Mouse (Mus musculus) neural tube, embryonic 12.5 days (tissue): ENCODE measurements around the gene Parp9. TPM values are rescaled to one million over a fixed set of nuclear protein-coding genes. Genes with fewer than 3 reads are reported as not detected.
A peak's percentile ranks its signal among the peaks of the same experiment; 100 is the strongest.
"Not testable (repeated sequence)": the region's sequence is repeated elsewhere in the genome, so short reads cannot be mapped to it uniquely, and the experiment has no call there.

Experiments used
- ATAC-seq: fragments of 200-750 bp; cut with Nextera tagmentation; 2 replicates; pipeline ENCODE4 v1.8.0; 2017; ENCODE audit warnings: low read depth, mild to moderate bottlenecking, moderate TSS enrichment, moderate library complexity; ENCODE audit not compliant: low FRiP score
- H3K27ac ChIP-seq: fragments of 300-500 bp; sonication (generic); 2 replicates; pipeline ENCODE4 v1.5.1; 2016
- H3K27me3 ChIP-seq: fragments of 300-500 bp; sonication (generic); replicated peaks from 2 replicates; pipeline ENCODE4 v1.6.1; 2016; ENCODE audit warnings: mild to moderate bottlenecking
- H3K36me3 ChIP-seq: fragments of 300-500 bp; sonication (generic); 2 replicates; pipeline ENCODE4 v1.6.1; 2016; ENCODE audit warnings: mild to moderate bottlenecking
- H3K4me1 ChIP-seq: fragments of 300-500 bp; sonication (generic); 2 replicates; pipeline ENCODE4 v1.6.1; 2016
- H3K4me2 ChIP-seq: fragments of 300-500 bp; sonication (generic); replicated peaks from 2 replicates; pipeline ENCODE4 v1.6.1; 2016; ENCODE audit warnings: mild to moderate bottlenecking
- H3K4me3 ChIP-seq: fragments of 300-500 bp; sonication (generic); 2 replicates; pipeline ENCODE4 v1.5.1; 2016
- H3K9ac ChIP-seq: fragments of 300-500 bp; sonication (generic); 2 replicates; pipeline ENCODE4 v1.6.1; 2016; ENCODE audit warnings: mild to moderate bottlenecking
- H3K9me3 ChIP-seq: fragments of 300-500 bp; sonication (generic); 2 replicates; pipeline ENCODE4 v1.6.1; 2016; ENCODE audit warnings: mild to moderate bottlenecking
- WGBS: fragments of 180-500 bp; shearing (Covaris S2); methylation state at CpG from one replicate; pipeline ENCODE4 v1.1.7; 2016; 5-methylcytosine and 5-hydroxymethylcytosine counted together
- polyA plus RNA-seq: library from polyadenylated mRNA; unstranded; fragments of >200 nt; fragmentation: Nextera tagmentation; extraction: Ambion mirVana; gene quantifications from 2 replicates; pipeline ENCODE4 v1.2.1, GENCODE M21; 2016

The Parp9 gene
- polyA plus RNA-seq, 1 experiment from 2014 or later, result 2.3 TPM

DNA sequence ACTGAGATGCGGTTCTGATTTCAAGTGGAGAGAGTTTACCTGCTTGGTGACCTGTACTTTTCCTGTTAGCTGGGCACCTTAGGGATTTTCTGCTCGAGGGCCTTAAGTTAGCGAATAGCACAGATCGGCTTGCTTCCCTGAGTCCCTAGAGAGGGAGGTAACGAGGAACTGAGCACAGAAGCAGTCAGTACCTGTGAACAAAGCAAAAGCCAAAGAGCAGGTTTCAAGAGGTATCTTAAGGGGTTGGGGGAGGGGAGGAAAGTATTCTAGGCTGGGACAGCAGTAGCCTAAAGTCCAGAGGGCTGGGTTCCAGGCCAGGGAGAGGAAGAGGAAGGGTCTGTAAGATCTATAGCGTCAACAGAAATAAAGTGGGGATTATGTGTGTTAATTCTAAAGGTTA is 991 bp downstream of the Parp9 start:
- H3K36me3 ChIP-seq, result no peaks in the 10 kb centered on the region
- peak overlapping the region; percentile 90 for H3K4me2 ChIP-seq
- 0 out of 2 replicates have a peak overlapping the region, but pooled peaks have one; percentile 60 for H3K9ac ChIP-seq
- H3K27me3 ChIP-seq, result peaks cover 4% of the 10 kb centered on the region; the same call in 1 of the 2 replicates
- H3K9me3 ChIP-seq, result no peaks in the 10 kb centered on the region
- 0 out of 2 replicates have a peak, but pooled peaks cover 3% of the 10 kb centered on the region for H3K4me1 ChIP-seq
- 9% methylated on average over 6 of the region's 6 CpGs for WGBS
- no peak overlapping the region for H3K27ac ChIP-seq
- ATAC-seq, result no peak
- peak overlapping the region; percentile 53 for H3K4me3 ChIP-seq

- Histone ChIP-seq H3K36me3 (no peaks in the 10 kb centered on the region), H3K9ac (no peak overlapping the region), H3K4me1 (0 out of 2 replicates have a peak, but pooled peaks cover 3% of the 10 kb centered on the region), H3K9me3 (no peaks in the 10 kb centered on the region), H3K27me3 (peaks cover 4% of the 10 kb centered on the region; the same call in 1 of the 2 replicates), H3K4me2 (peak overlapping the region; percentile 90), H3K27ac (no peak overlapping the region), H3K4me3 (0 out of 2 replicates have a peak overlapping the region, but pooled peaks have one; percentile 53)
- 17% methylated on average over 9 of the region's 9 CpGs for WGBS
- ATAC-seq, result peak; percentile 50; the same call in 1 of the 2 replicates
Observed at GRCm38 (mm10) chr16:35939690-35940089, 1.4 kb downstream of the Parp9 start.

- H3K4me3 ChIP-seq, result no peak overlapping the region
- no peak overlapping the region for H3K4me2 ChIP-seq
- no peaks in the 10 kb centered on the region for H3K9me3 ChIP-seq
- no peak for ATAC-seq
- H3K27me3 ChIP-seq, result peaks cover 4% of the 10 kb centered on the region; the same call in 1 of the 2 replicates
- no peak overlapping the region for H3K9ac ChIP-seq
- 0 out of 2 replicates have a peak, but pooled peaks cover 3% of the 10 kb centered on the region for H3K4me1 ChIP-seq
- 84% methylated on average over 7 of the region's 7 CpGs for WGBS
- H3K36me3 ChIP-seq, result no peaks in the 10 kb centered on the region
- no peak overlapping the region for H3K27ac ChIP-seq
Observed at GRCm38 (mm10) chr16:35941382-35941781, 3.1 kb downstream of the Parp9 start.

GRCm38 (mm10) chr16:35949264-35949663 is 11.0 kb downstream of the Parp9 start:
- H3K27ac ChIP-seq, result no peak overlapping the region
- ATAC-seq, result no peak
- WGBS, result 88% methylated on average over 5 of the region's 5 CpGs

DNA sequence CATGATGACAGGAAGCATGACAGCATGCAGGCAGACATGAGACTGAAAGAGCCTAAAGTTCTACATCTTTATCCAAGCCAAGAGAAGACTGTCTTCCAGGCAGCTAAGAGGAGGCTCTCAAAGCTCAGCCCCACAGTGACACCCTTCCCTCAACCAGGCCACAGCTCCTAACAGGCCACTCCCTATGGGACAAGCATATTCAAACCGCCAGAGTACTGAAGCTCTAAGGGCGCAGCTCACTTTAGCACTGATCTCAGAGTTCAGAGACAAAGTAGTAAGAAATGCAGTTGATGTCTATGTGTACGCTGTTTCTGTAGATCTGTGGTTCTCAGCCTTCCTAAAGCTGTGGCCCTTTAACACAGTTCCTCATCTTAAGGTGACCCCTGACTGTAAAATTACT is 12.9 kb downstream of the Parp9 start:
- Histone ChIP-seq H3K36me3 (no peaks in the 10 kb centered on the region), H3K4me3 (no peak overlapping the region), H3K4me1 (no peaks in the 10 kb centered on the region), H3K27ac (no peak overlapping the region), H3K9me3 (no peaks in the 10 kb centered on the region), H3K27me3 (no peaks in the 10 kb centered on the region), H3K4me2 (no peak overlapping the region), H3K9ac (no peak overlapping the region)
- ATAC-seq, result no peak
- WGBS, result 88% methylated on average over 3 of the region's 3 CpGs

More at GRCm38 (mm10) chr16:35949264-35949663, 11.0 kb downstream of the Parp9 start:
- H3K36me3 ChIP-seq, result no peaks in the 10 kb centered on the region
- no peak overlapping the region for H3K4me3 ChIP-seq
- H3K4me2 ChIP-seq, result no peak overlapping the region
- H3K9me3 ChIP-seq, result no peaks in the 10 kb centered on the region
- no peaks in the 10 kb centered on the region for H3K4me1 ChIP-seq
- H3K9ac ChIP-seq, result no peak overlapping the region
- H3K27me3 ChIP-seq, result no peaks in the 10 kb centered on the region

GRCm38 (mm10) chr16:35952628-35953130 is 14.4 kb downstream of the Parp9 start:
- Histone ChIP-seq H3K36me3 (no peaks in the 10 kb centered on the region), H3K27me3 (no peaks in the 10 kb centered on the region), H3K27ac (no peak overlapping the region), H3K9ac (no peak overlapping the region), H3K9me3 (no peaks in the 10 kb centered on the region), H3K4me3 (no peak overlapping the region), H3K4me1 (no peaks in the 10 kb centered on the region), H3K4me2 (no peak overlapping the region)
- ATAC-seq, result no peak
- WGBS, result 91% methylated on average over 5 of the region's 5 CpGs

DNA sequence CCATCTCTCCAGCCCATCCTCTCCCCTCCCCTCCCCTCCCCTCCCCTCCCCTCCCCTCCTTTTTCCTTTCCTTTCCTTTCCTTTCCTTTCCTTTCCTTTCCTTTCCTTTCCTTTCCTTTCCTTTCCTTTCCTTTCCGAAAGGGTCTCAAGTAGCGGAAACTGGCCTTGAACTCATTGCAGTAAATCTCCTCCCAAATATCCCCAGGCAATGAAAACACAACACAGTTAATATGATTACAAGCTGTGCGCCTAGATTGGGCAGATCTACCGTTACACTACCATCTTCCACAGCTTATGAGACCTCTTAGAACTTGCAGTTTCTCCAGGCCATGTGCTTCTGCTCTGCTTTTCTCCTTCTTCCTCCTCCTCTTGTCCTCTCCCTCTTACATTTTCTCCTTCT is 27.7 kb downstream of the Parp9 start:
- not testable (repeated sequence) for H3K36me3 ChIP-seq, ATAC-seq, H3K4me3 ChIP-seq, H3K27ac ChIP-seq, H3K27me3 ChIP-seq, H3K4me2 ChIP-seq, H3K9ac ChIP-seq, H3K4me1 ChIP-seq, H3K9me3 ChIP-seq
- 69% methylated on average over 4 of the region's 4 CpGs for WGBS

DNA sequence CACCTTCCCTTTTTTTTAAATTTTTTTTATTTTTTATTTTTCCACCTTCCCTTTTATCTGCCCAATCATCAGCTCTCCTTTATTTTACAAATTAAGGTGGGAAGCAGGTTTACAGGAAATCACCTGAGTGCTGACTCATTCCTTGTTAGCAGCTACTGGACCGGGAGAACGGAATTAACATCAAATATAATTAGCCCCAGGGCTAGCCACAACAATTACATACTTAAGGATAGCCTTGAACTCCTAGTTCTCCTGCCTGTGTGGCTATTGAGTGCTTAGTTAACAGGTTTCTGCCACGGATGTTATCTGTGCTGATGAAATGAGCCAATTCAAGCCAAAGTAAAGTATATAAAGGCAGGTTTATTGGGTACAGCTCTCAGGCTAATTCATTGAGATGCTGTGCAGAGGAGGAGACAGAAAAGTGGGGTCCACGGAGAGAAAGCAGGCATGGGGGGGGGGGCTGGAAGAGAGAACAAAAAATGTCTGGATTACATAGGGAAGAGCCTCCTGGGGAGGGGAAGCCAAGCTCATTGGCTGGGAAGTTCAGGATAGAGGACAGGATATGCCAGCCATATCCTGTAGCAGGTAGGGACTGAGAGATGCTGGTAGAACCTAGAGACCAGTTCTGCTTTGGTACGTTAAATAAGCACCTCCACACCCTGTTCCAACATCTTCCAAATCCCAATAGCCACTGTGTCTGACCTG is 28.3 kb downstream of the Parp9 start:
- H3K4me1 ChIP-seq, result no peaks in the 10 kb centered on the region
- no peaks in the 10 kb centered on the region for H3K36me3 ChIP-seq
- ATAC-seq, result no peak
- H3K27me3 ChIP-seq, result no peaks in the 10 kb centered on the region
- H3K9me3 ChIP-seq, result no peaks in the 10 kb centered on the region
- no peak overlapping the region for H3K9ac ChIP-seq
- no peak overlapping the region for H3K27ac ChIP-seq
- H3K4me2 ChIP-seq, result no peak overlapping the region
- no peak overlapping the region for H3K4me3 ChIP-seq
- WGBS, result 60% methylated on average over 5 of the region's 5 CpGs

DNA sequence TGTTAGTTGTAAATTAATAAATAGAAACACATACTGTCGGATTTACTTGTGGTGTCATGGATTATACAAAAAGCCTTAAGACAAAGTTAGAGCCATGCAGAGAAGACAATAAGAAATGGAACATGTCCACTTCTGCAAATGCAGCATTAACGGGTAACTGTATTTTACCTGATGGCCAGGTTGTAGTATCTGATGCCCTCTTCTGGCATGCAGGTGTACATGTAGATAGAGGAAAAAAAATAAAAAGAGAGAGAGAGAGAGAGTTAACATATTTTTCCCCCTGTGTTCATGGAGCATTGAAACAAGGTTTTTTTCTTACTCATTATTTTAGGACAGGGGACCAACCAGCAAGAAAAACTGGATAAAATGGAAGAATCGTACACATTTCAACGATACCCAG is 29.0 kb downstream of the Parp9 start:
- ATAC-seq, result no peak
- no peaks in the 10 kb centered on the region for H3K27me3 ChIP-seq
- no peak overlapping the region for H3K4me3 ChIP-seq
- no peaks in the 10 kb centered on the region for H3K36me3 ChIP-seq
- H3K4me1 ChIP-seq, result no peaks in the 10 kb centered on the region
- WGBS, result 91% methylated on average over 4 of the region's 4 CpGs
- H3K9ac ChIP-seq, result no peak overlapping the region
- H3K27ac ChIP-seq, result no peak overlapping the region
- H3K9me3 ChIP-seq, result no peaks in the 10 kb centered on the region
- no peak overlapping the region for H3K4me2 ChIP-seq

GRCm38 (mm10) chr16:35968149-35968548 is 29.9 kb downstream of the Parp9 start:
- Histone ChIP-seq H3K36me3 (no peaks in the 10 kb centered on the region), H3K9me3 (no peaks in the 10 kb centered on the region), H3K4me3 (no peak overlapping the region), H3K9ac (no peak overlapping the region), H3K27me3 (no peaks in the 10 kb centered on the region), H3K4me1 (no peaks in the 10 kb centered on the region), H3K4me2 (no peak overlapping the region), H3K27ac (no peak overlapping the region)
- ATAC-seq, result no peak
- WGBS, result 50% methylated on average over 2 of the region's 2 CpGs

- no peak overlapping the region for H3K4me3 ChIP-seq
- no peak overlapping the region for H3K27ac ChIP-seq
- no peaks in the 10 kb centered on the region for H3K4me1 ChIP-seq
- H3K27me3 ChIP-seq, result no peaks in the 10 kb centered on the region
- no peaks in the 10 kb centered on the region for H3K9me3 ChIP-seq
- no peak overlapping the region for H3K9ac ChIP-seq
- H3K36me3 ChIP-seq, result no peaks in the 10 kb centered on the region
- WGBS, result 41% methylated on average over 1 of the region's 1 CpGs
- no peak for ATAC-seq
- no peak overlapping the region for H3K4me2 ChIP-seq
Observed at GRCm38 (mm10) chr16:35974021-35974420, 35.8 kb downstream of the Parp9 start.

- ATAC-seq, H3K9ac ChIP-seq, H3K4me1 ChIP-seq, H3K36me3 ChIP-seq, H3K27me3 ChIP-seq, H3K9me3 ChIP-seq, H3K27ac ChIP-seq, H3K4me2 ChIP-seq, H3K4me3 ChIP-seq: not testable (repeated sequence)
- WGBS, result 91% methylated on average over 1 of the region's 1 CpGs
Observed at GRCm38 (mm10) chr16:35978450-35978849, 40.2 kb downstream of the Parp9 start, which contains the start of gene Kpna1. TSS of gene Kpna1 (plus strand) at chr16:35978750.
